Mouse (Mus musculus) right cerebral cortex, postnatal 25 days (tissue): Measurements from ENCODE around the gene Dtx3l.
"Not testable (repeated sequence)": the region's sequence is repeated elsewhere in the genome, so short reads cannot be mapped to it uniquely, and the experiment has no call there.

Experiments
- DNase-seq: peaks from one replicate; pipeline ENCODE4 v3.0.0; 2022

The Dtx3l gene

GRCm38 (mm10) chr16:35923546-35924198 lies 15.3 kb downstream of the Dtx3l start:
- no peak for DNase-seq

- DNase-seq = no peak
These were observed 16.6 kb downstream of the Dtx3l start for GRCm38 (mm10) chr16:35922301-35922895.

GRCm38 (mm10) chr16:35921676-35922235 lies 17.2 kb downstream of the Dtx3l start:
- no peak for DNase-seq

- DNase-seq = no peak
These were observed 20.0 kb downstream of the Dtx3l start for GRCm38 (mm10) chr16:35918721-35919543.

DNA sequence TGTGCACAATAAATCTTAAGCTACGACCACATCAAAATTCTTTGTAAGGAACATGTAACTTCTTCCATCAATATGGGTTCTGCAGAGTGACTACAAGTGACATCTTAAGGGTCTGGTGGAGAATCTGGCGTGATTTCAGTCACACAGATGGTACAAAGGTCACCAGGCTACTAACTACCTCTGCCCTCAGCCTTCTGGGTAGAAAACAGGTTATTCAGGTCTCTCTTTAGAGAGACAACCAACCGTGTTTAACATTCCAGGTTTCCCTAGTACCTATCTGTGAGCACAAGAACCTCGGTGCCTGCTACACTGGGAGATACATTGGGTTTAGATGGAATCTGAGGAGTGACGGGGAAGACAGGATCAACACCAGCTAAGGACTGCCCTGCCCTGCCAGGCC lies 24.6 kb downstream of the Dtx3l start:
- DNase-seq = no peak

DNA sequence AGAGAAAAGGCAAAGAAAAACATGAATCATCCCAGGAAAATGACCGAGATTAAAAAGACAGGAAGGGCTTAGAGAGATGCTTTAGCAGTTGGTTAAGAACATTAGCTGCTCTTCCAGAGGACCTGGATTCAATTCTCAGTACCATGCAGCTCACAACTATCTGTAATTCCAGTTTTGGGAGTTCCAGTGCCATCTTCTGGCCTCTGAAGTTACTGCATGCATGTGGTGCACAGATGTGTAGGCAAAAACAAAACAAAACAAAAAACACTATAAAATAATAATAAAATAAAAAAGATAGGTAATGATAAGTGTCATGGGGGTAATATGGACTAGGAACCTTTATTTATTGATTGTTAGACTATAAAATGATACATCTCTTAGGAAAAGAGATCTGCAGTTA lies 25.4 kb downstream of the Dtx3l start:
- DNase-seq = no peak

GRCm38 (mm10) chr16:35911449-35911848 lies 27.5 kb downstream of the Dtx3l start:
- no peak for DNase-seq

DNA sequence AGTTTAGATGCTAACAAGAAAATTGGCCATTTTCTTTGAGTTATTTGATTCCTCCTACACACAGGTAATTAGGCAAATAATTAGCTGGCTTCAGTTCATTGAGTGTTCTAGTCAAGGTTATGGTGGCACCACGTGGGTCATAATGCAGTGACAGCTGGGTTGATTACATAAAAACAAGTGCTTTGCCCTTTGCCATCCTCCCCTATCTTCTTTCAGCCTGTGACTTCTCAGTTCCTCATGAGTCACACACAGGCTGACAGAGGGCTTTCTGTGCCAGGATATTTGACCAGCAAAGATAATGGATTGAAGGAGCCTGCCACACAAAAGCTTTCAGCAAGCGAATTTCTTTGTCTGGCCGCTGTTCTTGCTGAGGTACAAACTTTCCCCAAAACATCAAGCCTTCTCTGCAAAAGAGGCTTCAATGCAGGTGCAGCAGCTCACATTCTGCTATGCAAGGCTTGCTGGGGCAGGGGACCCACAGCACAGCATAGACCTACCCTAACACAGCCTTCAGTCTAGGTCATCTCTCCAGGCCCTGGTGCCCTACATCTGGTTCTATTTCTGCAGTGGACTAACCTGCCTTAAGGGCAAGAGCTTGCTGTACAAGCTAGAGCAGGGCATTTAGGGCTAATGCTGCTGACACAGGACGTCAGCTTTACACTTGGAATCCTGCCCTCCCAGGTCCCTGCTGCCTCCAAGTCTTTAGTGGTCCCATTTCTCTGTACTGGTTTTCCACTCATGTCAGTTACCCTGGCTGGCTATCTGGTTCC lies 31.3 kb downstream of the Dtx3l start:
- DNase-seq = no peak

DNA sequence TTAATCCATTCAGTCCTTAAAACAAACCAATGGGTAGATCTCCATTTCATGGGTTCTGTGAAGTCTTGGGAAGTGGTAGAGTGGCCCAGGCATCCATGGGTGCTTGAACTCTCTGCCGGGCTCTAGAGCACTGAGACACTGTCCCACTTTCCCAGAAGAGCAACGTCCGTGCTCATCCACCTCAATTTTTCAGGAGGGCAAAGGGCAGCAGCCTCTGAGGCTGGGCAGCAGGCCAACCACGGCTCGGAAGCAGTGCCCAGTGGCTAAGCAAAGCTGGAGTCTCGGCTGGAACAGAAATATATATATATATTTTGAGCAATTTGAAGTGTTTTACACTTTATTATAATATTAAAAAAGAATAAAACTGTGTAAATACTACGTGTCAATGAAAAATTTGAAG lies 32.1 kb downstream of the Dtx3l start:
- DNase-seq = no peak

GRCm38 (mm10) chr16:35905819-35906485 lies 33.0 kb downstream of the Dtx3l start:
- no peak for DNase-seq

DNA sequence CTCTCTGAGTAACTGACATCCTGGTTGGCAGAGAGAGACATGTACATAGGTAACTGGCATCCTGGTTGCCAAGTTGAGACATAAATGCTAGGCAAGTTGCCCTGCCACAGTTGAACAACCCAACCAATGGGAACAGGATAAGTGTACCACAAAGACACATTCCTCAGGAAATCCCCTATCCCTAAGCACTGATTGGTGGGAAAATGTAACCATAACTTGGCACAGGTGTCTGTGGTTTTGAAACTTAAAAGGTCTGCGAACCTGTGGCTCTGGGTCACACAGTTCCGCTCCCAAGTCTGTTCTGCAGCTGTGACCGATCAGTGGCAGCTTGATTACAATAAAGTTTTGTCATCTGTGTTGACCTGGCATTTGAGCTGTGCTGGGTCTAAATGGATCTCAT lies 33.6 kb downstream of the Dtx3l start:
- no peak for DNase-seq

GRCm38 (mm10) chr16:35904121-35904736 lies 34.7 kb downstream of the Dtx3l start:
- no peak for DNase-seq

GRCm38 (mm10) chr16:35903014-35903640 lies 35.8 kb downstream of the Dtx3l start:
- no peak for DNase-seq

DNA sequence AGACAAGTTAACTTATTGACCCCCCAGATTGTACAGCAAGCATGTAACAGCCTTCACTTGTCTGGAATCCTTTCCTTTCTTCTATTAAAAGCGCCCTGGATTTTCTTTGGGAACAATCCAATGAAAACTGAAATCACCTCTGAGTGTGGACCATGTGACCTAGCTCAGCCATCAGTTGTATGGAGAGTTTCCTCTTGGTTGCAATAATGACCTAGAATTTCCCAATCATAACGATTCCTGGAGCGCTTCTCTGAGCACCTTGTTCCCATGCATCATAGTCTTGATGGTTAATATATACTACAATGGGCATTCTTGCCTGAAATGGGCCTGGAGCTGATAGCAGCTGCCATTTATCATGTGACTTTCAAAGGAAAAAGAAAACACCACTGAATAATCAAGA lies 38.4 kb downstream of the Dtx3l start:
- no peak for DNase-seq

GRCm38 (mm10) chr16:35894997-35895396 lies 44.0 kb downstream of the Dtx3l start:
- no peak for DNase-seq

GRCm38 (mm10) chr16:35891603-35892002 lies 47.3 kb downstream of the Dtx3l start:
- not testable (repeated sequence) for DNase-seq

GRCm38 (mm10) chr16:35890645-35891044 lies 48.3 kb downstream of the Dtx3l start:
- DNase-seq = no peak

GRCm38 (mm10) chr16:35888910-35889309 lies 50.0 kb downstream of the Dtx3l start:
- no peak for DNase-seq

DNA sequence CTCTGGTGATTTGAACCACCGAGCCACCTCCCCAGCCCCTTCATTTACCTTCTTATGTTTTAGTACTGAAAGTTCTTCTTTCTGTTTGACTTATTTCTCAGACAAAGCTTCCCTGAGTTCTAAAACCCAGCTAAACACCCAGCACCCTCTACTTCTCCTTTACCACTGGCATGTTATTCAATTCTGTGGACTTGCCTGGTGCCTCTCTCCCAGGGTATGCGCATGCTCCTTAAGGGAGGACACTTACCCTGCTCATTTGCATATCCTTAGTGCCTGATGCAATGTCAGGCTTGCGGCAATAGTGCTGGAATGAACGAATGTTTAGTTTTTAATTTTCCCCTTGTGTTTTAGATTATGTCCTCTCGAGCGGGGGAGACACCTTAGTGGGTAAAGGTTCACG lies 50.8 kb downstream of the Dtx3l start:
- DNase-seq = no peak
